Mouse (Mus musculus) erythroid progenitor cell, adult 5-6 weeks (primary cell): ENCODE measurements around the gene Gm17482. TPM values are rescaled to one million over a fixed set of nuclear protein-coding genes. Genes with fewer than 3 reads are reported as not detected.
"Not testable (repeated sequence)": the region's sequence is repeated elsewhere in the genome, so short reads cannot be mapped to it uniquely, and the experiment has no call there.

ENCODE experiments used
- ATAC-seq: replicated peaks from 2 replicates; pipeline ENCODE4 v1.8.0; 2016; ENCODE audit warnings: moderate number of reproducible peaks, mild to moderate bottlenecking, moderate TSS enrichment, inconsistent platforms; ENCODE audit not compliant: poor library complexity, low FRiP score, severe bottlenecking
- total RNA-seq, 2 experiments: library from RNA; stranded (forward) in 1 of 2; stranded (reverse) in 1 of 2; fragments of 150-400 nt in 1 of 2; fragments of 186-747, 209-891 nt in 1 of 2; gene quantifications; 2 replicates each; pipeline versions ENCODE4 v1.2.3 to v1.2.4; 2015 to 2017; ENCODE audit warnings: low replicate concordance in 2 of 2

The Gm17482 gene
- not detected in 2 replicates for total RNA-seq (2015; ENCODE audit: low replicate concordance)
- not detected in 2 replicates for total RNA-seq (2017; ENCODE audit: low replicate concordance)

DNA sequence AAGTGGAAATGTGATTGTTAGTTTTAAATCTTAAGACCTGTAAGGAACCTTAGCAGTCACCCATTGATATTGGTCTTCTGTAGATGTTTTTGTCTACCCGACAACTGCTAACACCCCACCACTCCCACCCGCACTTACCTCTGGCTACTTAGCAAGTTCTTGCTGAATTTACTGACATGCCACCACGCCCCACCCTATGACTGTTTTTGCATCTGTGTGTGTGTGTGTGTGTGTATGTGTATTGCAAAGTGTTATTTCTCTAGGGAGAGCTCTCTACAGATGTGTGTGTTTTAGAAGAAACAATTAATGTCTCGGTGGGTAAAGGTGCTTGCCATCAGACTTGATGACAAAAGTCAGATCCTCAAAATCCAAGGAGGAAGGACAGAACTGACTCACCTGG lies at the start of gene Gm17482:
Gene Gm17482, plus strand, starts transcription at position 301 of the 400 bp plus-strand sequence.
- no peak for ATAC-seq

- no peak for ATAC-seq
These were observed 48.3 kb upstream of the Gm17482 start for GRCm38 (mm10) chr6:115178826-115179225.

DNA sequence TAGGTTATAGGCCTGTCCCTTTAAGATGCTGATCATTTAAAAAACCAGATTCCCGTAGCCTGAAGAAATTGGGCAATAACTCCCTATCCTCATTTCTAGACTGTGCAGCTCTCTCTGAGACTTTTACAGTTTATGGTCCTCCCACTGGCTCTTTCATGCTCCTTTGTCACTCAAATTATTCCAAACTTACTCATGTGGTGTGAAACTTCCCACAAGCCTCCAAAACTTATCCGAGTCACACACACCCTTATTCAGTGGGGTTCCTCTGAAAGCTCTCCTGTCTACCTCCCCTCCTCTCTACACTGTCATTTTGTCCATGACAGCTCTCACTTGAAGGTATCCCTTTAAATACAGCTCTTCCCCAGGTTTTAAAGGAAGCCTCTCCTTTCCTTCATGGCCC lies 46.0 kb upstream of the Gm17482 start:
- no peak for ATAC-seq

- ATAC-seq = no peak
These were observed 36.0 kb upstream of the Gm17482 start for GRCm38 (mm10) chr6:115191111-115191510.

- ATAC-seq = no peak
These were observed 26.4 kb upstream of the Gm17482 start for GRCm38 (mm10) chr6:115200753-115201152.

GRCm38 (mm10) chr6:115203029-115203428 lies 24.1 kb upstream of the Gm17482 start:
- no peak for ATAC-seq

DNA sequence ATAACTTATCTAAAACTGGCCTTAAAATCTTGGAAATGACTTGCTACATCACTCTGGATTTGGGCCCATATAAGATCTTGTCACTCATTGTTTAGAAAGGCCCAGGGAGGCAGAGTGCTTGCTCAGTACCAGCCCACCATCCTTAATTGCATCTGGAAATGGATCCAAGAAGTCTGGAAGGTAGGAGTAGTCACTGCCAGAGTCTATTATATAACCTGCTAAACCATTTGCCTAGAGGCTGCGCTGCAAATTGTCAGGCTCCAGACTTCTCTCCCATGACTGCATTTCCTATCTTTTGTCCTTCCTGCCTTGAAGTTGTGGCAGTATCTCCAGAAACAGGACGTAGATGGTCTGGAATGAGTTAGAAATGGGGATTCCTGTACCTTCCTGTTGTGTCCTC lies 17.0 kb upstream of the Gm17482 start:
- ATAC-seq = no peak

DNA sequence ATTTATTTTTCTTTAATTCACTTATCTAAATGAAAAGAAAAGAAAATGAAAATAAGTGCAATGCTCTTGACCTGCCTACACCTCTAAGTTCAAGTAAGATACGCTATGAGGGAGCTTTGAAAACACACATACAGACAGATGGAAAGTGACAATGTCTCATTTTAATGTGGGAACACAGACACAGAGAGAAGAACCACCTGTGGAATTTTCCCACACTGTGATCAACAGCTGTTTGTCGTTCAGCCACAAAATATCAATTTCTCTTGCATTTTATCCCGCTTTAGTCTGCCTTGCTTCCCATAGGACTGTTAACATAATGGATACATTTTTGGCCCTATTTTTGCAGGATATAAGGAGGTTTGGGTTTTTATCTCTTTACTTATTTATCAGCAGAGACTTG lies 16.3 kb upstream of the Gm17482 start:
- ATAC-seq = no peak

GRCm38 (mm10) chr6:115212132-115212903 lies 14.8 kb upstream of the Gm17482 start:
- no peak for ATAC-seq

- no peak for ATAC-seq
These were observed 14.0 kb upstream of the Gm17482 start for GRCm38 (mm10) chr6:115213129-115213528.

- ATAC-seq = no peak
These were observed 5.9 kb upstream of the Gm17482 start for GRCm38 (mm10) chr6:115221215-115221641.

- ATAC-seq = no peak
These were observed 1.6 kb upstream of the Gm17482 start for GRCm38 (mm10) chr6:115225519-115225918.

- ATAC-seq = no peak
These were observed 386 bp downstream of the Gm17482 start for GRCm38 (mm10) chr6:115227529-115227928.

DNA sequence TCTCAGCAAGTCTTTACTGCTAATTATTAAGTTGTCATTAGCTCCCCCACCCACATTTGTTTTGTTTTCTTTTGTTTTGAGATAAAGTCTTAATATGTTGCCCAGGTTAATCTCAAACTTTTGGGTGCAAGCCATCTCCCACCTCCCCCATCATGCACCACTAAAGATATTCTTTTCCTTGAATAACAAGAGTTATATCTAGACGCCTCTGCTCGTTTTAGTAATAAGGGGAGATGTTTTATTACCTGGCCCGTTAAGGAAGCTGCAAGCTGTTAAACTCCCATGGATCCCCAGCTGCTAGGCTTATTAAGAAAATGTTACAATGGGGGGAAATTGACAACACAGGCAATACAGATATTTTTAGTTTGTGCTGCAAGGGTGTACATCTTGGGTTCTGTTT lies 3.4 kb downstream of the Gm17482 start:
- ATAC-seq = no peak

- no peak for ATAC-seq
These were observed 4.7 kb downstream of the Gm17482 start for GRCm38 (mm10) chr6:115231836-115232235.

DNA sequence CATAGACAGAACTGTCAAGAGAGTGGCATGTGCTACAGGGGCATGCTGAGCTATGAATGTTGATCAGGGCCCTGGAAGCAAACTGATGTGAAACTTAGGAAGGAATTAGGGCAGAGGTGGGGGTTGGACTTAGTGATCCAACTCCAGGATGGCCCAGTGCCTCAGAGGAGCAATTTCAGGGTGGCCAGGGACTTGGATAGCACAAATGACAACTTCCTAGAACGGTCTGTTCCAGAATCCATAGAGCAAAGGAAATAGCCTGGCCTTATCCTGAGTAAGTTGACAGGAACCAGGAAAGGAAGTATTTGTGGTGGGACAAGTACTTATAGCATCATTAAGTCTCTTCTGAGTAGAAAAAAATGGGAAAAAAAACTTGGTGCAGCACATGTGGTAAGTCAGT lies 5.4 kb downstream of the Gm17482 start:
- no peak for ATAC-seq

- no peak for ATAC-seq
These were observed 11.2 kb downstream of the Gm17482 start for GRCm38 (mm10) chr6:115238031-115239027.

DNA sequence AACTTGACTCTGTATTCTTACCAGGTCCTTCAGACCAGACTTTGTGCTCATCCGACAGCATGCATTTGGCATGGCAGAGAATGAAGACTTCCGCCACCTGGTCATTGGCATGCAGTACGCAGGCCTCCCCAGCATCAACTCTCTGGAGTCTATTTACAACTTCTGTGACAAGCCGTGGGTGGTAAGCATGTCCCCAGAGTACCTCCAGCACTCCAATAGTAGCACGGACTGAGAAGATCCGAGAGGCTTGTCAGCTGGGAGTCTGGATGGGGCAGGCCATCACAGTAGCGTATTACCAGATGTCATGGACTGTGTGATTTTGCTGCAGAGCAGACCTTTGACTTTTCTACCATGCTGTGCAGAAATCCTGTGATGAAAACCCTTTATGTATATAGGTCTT lies 12.2 kb downstream of the Gm17482 start:
- no peak for ATAC-seq

DNA sequence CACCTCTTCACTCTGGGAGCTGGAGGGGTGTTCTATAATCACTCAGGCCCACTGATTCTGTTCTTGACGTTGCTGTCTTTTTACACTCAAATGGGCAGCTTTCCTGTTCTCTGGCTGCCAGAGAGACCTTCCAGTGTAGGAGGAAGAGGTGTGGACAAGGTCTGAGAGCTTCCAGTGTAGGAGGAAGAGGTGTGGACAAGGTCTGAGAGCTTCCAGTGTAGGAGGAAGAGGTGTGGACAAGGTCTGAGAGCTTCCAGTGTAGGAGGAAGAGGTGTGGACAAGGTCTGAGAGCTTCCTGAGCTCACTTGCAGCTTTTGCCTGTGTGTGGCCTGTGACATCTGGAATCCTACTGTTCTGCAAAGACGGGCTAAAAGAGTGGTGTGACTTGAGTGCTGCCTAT lies 13.3 kb downstream of the Gm17482 start:
- ATAC-seq = not testable (repeated sequence)

- no peak for ATAC-seq
These were observed 14.1 kb downstream of the Gm17482 start for GRCm38 (mm10) chr6:115241131-115241699.
